Mouse (Mus musculus): ENCODE data around the gene Traf3ip2. TPM values are rescaled to one million over a fixed set of nuclear protein-coding genes. Genes with fewer than 3 reads are reported as not detected.

Gene Traf3ip2
- polyA plus RNA-seq, 1 experiment from 2014 or later: 19.3 TPM

GRCm38 (mm10) chr10:39672547-39673051 lies 59.9 kb downstream of the Traf3ip2 start:
- DNase-seq (ENCODE audit: low spot score): no peak

GRCm38 (mm10) chr10:39674106-39674505 lies 61.4 kb downstream of the Traf3ip2 start:
- DNase-seq (ENCODE audit: low spot score): no peak

GRCm38 (mm10) chr10:39674766-39675165 lies 62.0 kb downstream of the Traf3ip2 start:
- no peak for DNase-seq (ENCODE audit: low spot score)

GRCm38 (mm10) chr10:39678199-39678791 lies 65.6 kb downstream of the Traf3ip2 start:
- DNase-seq (ENCODE audit: low spot score): no peak

GRCm38 (mm10) chr10:39681014-39681413 lies 68.3 kb downstream of the Traf3ip2 start:
- DNase-seq (ENCODE audit: low spot score): no peak

- no peak for DNase-seq (ENCODE audit: low spot score)
Measured at GRCm38 (mm10) chr10:39682556-39682955, 69.8 kb downstream of the Traf3ip2 start.

GRCm38 (mm10) chr10:39683481-39683880 lies 70.7 kb downstream of the Traf3ip2 start:
- DNase-seq (ENCODE audit: low spot score): no peak

- DNase-seq (ENCODE audit: low spot score): no peak
Measured at GRCm38 (mm10) chr10:39686811-39687210, 74.1 kb downstream of the Traf3ip2 start.

- no peak for DNase-seq (ENCODE audit: low spot score)
Measured at GRCm38 (mm10) chr10:39687851-39688250, 75.1 kb downstream of the Traf3ip2 start.

GRCm38 (mm10) chr10:39691351-39692064 lies 78.8 kb downstream of the Traf3ip2 start:
- DNase-seq (ENCODE audit: low spot score): no peak

- DNase-seq (ENCODE audit: low spot score): no peak
Measured at GRCm38 (mm10) chr10:39692152-39692551, 79.4 kb downstream of the Traf3ip2 start.

Other genes starting within 250 kb of the Traf3ip2 start
- gene Fyn, start 244.1 kb upstream of the Traf3ip2 start, polyA plus RNA-seq (2015; fragmentation: Nextera tagmentation; extraction: Ambion mirVana): 35.1 and 36.3 TPM in 2 replicates
- gene Rev3l, start 119.2 kb downstream of the Traf3ip2 start, polyA plus RNA-seq (2015; fragmentation: Nextera tagmentation; extraction: Ambion mirVana): 12.4 and 13.2 TPM in 2 replicates

All from thymus, postnatal 0 days (tissue).